Mouse (Mus musculus) thymus, adult 2 months (tissue): Measurements from ENCODE around the gene Olfr596. TPM values are rescaled to one million over a fixed set of nuclear protein-coding genes. Genes with fewer than 3 reads are reported as not detected.
"Not testable (repeated sequence)": the region's sequence is repeated elsewhere in the genome, so short reads cannot be mapped to it uniquely, and the experiment has no call there.

Experiments
- DNase-seq: peaks from one replicate; pipeline ENCODE4 v3.0.0; 2021
- H3K27ac ChIP-seq: fragments of 200-500 bp; 2 replicates; pipeline ENCODE4 v1.5.1; 2012; ENCODE audit warnings: low read length, control low read depth; ENCODE audit not compliant: control insufficient read depth, insufficient read depth
- H3K27me3 ChIP-seq: fragments of 200-500 bp; 2 replicates; pipeline ENCODE4 v1.6.1; 2012; ENCODE audit warnings: mild to moderate bottlenecking, low read length, moderate library complexity, mixed read lengths; ENCODE audit not compliant: control insufficient read depth, insufficient read depth
- H3K36me3 ChIP-seq: fragments of 200-500 bp; 2 replicates; pipeline ENCODE4 v1.6.1; 2012; ENCODE audit warnings: mild to moderate bottlenecking, low read length, moderate library complexity; ENCODE audit not compliant: control insufficient read depth, insufficient read depth
- H3K4me1 ChIP-seq: fragments of 200-500 bp; replicated peaks from 2 replicates; pipeline ENCODE4 v1.6.1; 2012; ENCODE audit warnings: low read length; ENCODE audit not compliant: control insufficient read depth, insufficient read depth
- H3K4me3 ChIP-seq: fragments of 200-500 bp; 2 replicates; pipeline ENCODE4 v1.5.1; 2012; ENCODE audit warnings: mild to moderate bottlenecking, low read length, control low read depth, moderate library complexity; ENCODE audit not compliant: control insufficient read depth, insufficient read depth
- CTCF ChIP-seq: fragments of 200-500 bp; IDR thresholded peaks from 2 replicates; pipeline ENCODE4 v1.5.1; 2012; ENCODE audit warnings: mild to moderate bottlenecking, control low read depth, low read length, moderate library complexity, borderline replicate concordance; ENCODE audit not compliant: control insufficient read depth, poor library complexity, insufficient read depth; ENCODE audit errors: extremely low read depth
- POLR2A ChIP-seq: fragments of 200-500 bp; IDR thresholded peaks from 2 replicates; pipeline ENCODE4 v1.6.1; 2012; ENCODE audit warnings: mild to moderate bottlenecking, low read length, control low read depth, moderate library complexity; ENCODE audit not compliant: control insufficient read depth, poor library complexity, insufficient read depth; ENCODE audit errors: extremely low read depth
- WGBS: fragments of 180-500 bp; shearing (Covaris S2); methylation state at CpG from one replicate; pipeline ENCODE4 v1.1.7; 2018; 5-methylcytosine and 5-hydroxymethylcytosine counted together
- polyA plus RNA-seq: library from polyadenylated mRNA; depleted of rRNA; stranded (reverse); fragments of >200 nt; gene quantifications from 2 replicates; pipeline ENCODE4 v1.2.3, GENCODE M21; 2012; rRNA removed

Gene Olfr596
- polyA plus RNA-seq = not detected in 2 replicates

DNA sequence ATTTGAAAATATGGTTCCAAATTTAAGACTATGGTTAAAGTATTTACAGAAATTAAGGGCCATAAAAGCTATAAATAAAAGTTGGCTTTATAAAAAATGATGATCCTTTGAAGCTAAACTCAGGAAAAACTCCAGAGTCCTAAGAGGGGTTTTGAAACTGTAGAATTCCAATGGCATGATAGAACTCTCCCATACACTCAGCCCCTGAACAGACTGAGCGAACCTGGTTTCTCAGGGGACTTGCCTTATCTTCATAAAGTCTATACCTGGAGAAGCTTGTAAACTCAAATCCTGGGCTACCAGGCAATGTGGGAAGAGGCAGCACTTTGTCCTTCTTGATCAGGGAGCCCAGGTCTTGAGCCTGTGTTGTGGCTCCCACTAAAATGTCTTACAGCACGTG lies at the start of gene Olfr596:
TSS of gene Olfr596 (plus strand) at position 301 of the 400 bp plus-strand sequence.
- H3K4me3 ChIP-seq, H3K27me3 ChIP-seq, H3K36me3 ChIP-seq, DNase-seq, H3K4me1 ChIP-seq, H3K27ac ChIP-seq: not testable (repeated sequence)
- 95% methylated on average over 2 of the region's 2 CpGs for WGBS

DNA sequence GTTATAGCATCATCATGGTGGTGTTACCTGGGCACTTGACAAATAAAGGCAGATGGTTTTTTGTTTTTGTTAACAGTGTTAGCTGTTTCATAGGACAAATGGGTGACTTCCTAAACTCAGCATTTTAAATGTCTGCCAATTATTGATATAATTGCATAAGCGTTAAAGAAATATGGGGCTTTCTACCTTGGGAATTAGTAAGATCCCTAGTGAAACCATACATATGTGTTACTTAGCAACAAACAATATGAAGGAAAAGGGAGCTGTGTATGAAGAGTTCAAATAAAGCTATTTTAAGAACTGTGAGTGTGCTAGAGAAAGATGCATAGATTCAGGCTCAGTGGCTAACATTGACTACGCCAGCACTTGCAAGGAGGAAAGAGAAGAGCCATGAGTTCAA lies 10.6 kb downstream of the Olfr596 start, which contains the start of gene Olfr597:
TSS of gene Olfr597 (plus strand) at position 301 of the 400 bp plus-strand sequence.
- 98% methylated on average over 2 of the region's 2 CpGs for WGBS
- not testable (repeated sequence) for H3K27ac ChIP-seq, DNase-seq, H3K36me3 ChIP-seq, H3K27me3 ChIP-seq, H3K4me3 ChIP-seq, H3K4me1 ChIP-seq

DNA sequence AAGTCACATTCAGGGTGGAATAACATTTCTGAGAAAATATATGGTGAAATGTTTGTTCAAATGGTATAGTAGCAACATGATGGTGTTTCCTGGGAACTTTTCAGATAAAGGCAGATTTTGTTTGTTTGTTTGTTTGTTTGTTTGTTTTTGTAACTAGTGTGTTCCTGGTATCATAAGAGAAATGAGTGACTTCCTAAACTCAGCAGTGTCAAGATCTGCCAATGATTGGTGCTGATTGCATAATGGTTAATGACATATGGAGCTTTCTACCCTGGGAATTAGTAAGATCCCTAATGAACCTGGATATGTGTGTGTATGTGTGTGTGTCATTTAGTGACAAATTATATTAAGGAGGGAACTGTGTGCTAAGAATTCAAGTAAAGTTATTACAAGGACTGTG lies 17.8 kb downstream of the Olfr596 start, which contains the start of gene Olfr598:
TSS of gene Olfr598 (plus strand) at position 301 of the 400 bp plus-strand sequence.
- no peaks in the 10 kb centered on the region for H3K27me3 ChIP-seq
- no peak for DNase-seq
- no peaks in the 10 kb centered on the region for H3K4me1 ChIP-seq
- H3K27ac ChIP-seq = no peak within 1 kb of the TSS
- H3K36me3 ChIP-seq = no peaks in the 10 kb centered on the region
- TF ChIP-seq CTCF (no peak), POLR2A (no peak)
- no peak within 1 kb of the TSS for H3K4me3 ChIP-seq

DNA sequence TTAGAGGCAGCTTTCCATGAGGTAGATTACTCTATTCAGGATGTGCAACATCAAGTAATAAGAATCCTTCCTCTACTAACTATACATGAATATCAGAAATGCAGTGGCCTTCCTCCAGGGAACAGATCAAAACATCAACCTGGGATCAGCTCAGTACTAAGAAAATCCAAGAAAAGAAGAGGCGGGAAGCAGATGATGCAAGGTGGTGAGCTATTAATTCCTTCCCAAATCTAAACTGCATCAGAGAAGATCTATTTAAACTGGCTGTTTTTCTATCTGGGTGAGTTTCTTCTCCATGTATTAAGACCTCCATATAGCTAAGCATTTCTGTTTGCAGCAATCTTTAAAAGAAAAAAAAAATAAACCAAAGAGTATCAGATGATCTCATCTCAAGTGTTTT lies 30.2 kb downstream of the Olfr596 start, which contains the start of gene Olfr599:
TSS of gene Olfr599 (plus strand) at position 301 of the 400 bp plus-strand sequence.
- H3K4me1 ChIP-seq = no peaks in the 10 kb centered on the region
- TF ChIP-seq POLR2A (no peak), CTCF (no peak)
- 95% methylated on average over 1 of the region's 1 CpGs for WGBS
- no peaks in the 10 kb centered on the region for H3K27me3 ChIP-seq
- DNase-seq = no peak
- no peak within 1 kb of the TSS for H3K27ac ChIP-seq
- H3K4me3 ChIP-seq = no peak within 1 kb of the TSS
- H3K36me3 ChIP-seq = no peaks in the 10 kb centered on the region

DNA sequence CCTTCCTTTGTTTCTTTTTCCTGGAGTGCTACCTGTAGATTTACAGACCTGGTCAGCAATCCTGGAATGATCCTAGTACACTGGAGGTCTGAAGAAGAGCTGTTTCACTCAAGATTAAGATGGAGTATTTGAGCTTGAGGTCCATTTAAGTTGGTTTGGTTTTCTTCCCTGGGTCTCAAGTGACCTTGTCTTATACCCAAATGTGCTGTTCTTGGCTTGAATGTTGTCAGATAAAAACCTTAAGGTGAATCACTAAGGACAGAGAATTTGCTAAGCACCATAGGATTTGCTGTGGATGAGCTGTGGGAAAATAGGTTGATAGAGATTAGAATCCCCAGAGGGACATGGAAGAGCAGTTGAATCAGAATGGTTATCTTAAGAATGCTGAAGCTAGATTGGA lies 44.1 kb downstream of the Olfr596 start, which contains the start of gene Olfr600:
TSS of gene Olfr600 (minus strand) at position 101 of the 400 bp plus-strand sequence.
- DNase-seq = no peak
- H3K27me3 ChIP-seq = no peaks in the 10 kb centered on the region
- no peaks in the 10 kb centered on the region for H3K36me3 ChIP-seq
- H3K4me3 ChIP-seq = no peak within 1 kb of the TSS
- no peaks in the 10 kb centered on the region for H3K4me1 ChIP-seq
- TF ChIP-seq CTCF (no peak), POLR2A (no peak)
- no peak within 1 kb of the TSS for H3K27ac ChIP-seq

Other genes with a start within 250 kb of the Olfr596 start
- gene Olfr584, start 223.8 kb upstream of the Olfr596 start, polyA plus RNA-seq = not detected in 2 replicates
- not detected in 2 replicates for gene Olfr585, start 207.9 kb upstream of the Olfr596 start, polyA plus RNA-seq
- not detected in 2 replicates for gene Olfr586, start 180.0 kb upstream of the Olfr596 start, polyA plus RNA-seq
- not detected in 2 replicates for gene Olfr588-ps1, start 164.8 kb upstream of the Olfr596 start, polyA plus RNA-seq
- gene Olfr589, start 149.3 kb upstream of the Olfr596 start, polyA plus RNA-seq = not detected in 2 replicates
- gene Olfr591, start 127.3 kb upstream of the Olfr596 start, polyA plus RNA-seq = not detected in 2 replicates
- not detected in 2 replicates for gene Olfr592, start 120.8 kb upstream of the Olfr596 start, polyA plus RNA-seq
- gene Olfr593, start 93.8 kb upstream of the Olfr596 start, polyA plus RNA-seq = not detected in 2 replicates
- not detected in 2 replicates for gene Olfr594, start 88.7 kb upstream of the Olfr596 start, polyA plus RNA-seq
- gene Usp17ld, start 53.1 kb upstream of the Olfr596 start, polyA plus RNA-seq = not detected in 2 replicates
- gene Olfr597, start 10.7 kb downstream of the Olfr596 start, polyA plus RNA-seq = not detected in 2 replicates
- gene Olfr598, start 17.9 kb downstream of the Olfr596 start, polyA plus RNA-seq = not detected in 2 replicates
- gene Olfr599, start 30.3 kb downstream of the Olfr596 start, polyA plus RNA-seq = not detected in 2 replicates
- not detected in 2 replicates for gene Olfr600, start 44.0 kb downstream of the Olfr596 start, polyA plus RNA-seq
- gene Olfr601, start 57.0 kb downstream of the Olfr596 start, polyA plus RNA-seq = not detected in 2 replicates
- gene Olfr603, start 80.5 kb downstream of the Olfr596 start, polyA plus RNA-seq = not detected in 2 replicates
- gene Usp17lc, start 109.4 kb downstream of the Olfr596 start, polyA plus RNA-seq = 0.13 TPM in 1 of 2 replicates, not detected in the other
- not detected in 2 replicates for gene Olfr605, start 139.8 kb downstream of the Olfr596 start, polyA plus RNA-seq
- not detected in 2 replicates for gene Olfr606, start 143.4 kb downstream of the Olfr596 start, polyA plus RNA-seq
- gene Olfr607, start 158.5 kb downstream of the Olfr596 start, polyA plus RNA-seq = not detected in 2 replicates
- not detected in 2 replicates for gene Olfr608, start 164.2 kb downstream of the Olfr596 start, polyA plus RNA-seq
- gene Olfr609, start 192.4 kb downstream of the Olfr596 start, polyA plus RNA-seq = not detected in 2 replicates
- gene Olfr610, start 206.5 kb downstream of the Olfr596 start, polyA plus RNA-seq = not detected in 2 replicates
- gene Olfr611, start 215.2 kb downstream of the Olfr596 start, polyA plus RNA-seq = not detected in 2 replicates
- gene Olfr612, start 237.1 kb downstream of the Olfr596 start, polyA plus RNA-seq = not detected in 2 replicates
- not detected in 2 replicates for gene Olfr613, start 242.4 kb downstream of the Olfr596 start, polyA plus RNA-seq